Mouse (Mus musculus) neural tube, postnatal 0 days (tissue): ENCODE measurements around the gene Olfr194. TPM values are rescaled to one million over a fixed set of nuclear protein-coding genes. Genes with fewer than 3 reads are reported as not detected.

ENCODE experiments used
- polyA plus RNA-seq: library from polyadenylated mRNA; unstranded; fragments of >200 nt; fragmentation: Nextera tagmentation; extraction: Ambion mirVana; gene quantifications from 2 replicates; pipeline ENCODE4 v1.2.1, GENCODE M21; 2015

Gene Olfr194
- polyA plus RNA-seq: not detected in 2 replicates

DNA sequence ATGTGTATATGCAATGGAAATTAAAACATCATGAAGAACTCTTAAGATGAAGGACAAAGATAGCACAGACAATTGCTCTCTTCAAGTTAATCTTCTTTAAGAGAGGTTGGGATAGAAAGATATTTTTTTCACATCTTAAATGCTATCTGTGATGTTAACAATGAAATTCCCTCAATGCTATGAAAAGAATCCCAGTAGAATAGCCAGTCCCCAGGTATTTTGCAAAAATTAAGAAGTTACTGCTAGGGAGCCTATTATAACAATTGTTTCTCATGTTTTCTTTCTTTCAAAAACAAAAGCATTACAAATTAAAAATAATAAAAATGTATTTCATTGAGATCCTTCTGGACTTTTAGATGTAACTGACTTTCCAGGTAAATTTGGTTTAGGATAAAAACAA is at the start of gene Olfr194:
TSS of gene Olfr194 (minus strand) at position 101 of the 400 bp plus-strand sequence.

DNA sequence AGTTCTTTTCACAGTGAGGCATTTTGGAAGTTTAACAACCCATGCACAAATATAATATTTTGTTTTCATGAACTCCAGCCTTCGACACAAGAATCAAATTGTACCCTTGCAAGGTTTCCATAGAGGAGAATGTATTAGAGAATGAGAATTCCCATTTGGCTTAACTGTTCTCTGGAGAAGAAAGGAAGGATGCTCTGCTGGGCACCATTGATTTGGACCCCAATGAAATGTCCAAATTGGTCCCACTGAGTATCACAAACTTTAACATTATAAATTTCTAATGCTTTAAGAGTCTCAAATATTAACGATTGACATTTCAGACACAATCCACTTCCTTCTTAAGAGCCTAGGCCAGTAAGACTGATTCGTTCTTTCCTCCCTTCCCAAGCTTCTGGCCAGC is 49.5 kb upstream of the Olfr194 start, which contains the start of gene Olfr196:
TSS of gene Olfr196 (minus strand) at position 101 of the 400 bp plus-strand sequence.

GRCm38 (mm10) chr16:59146746-59147145 is 25.9 kb upstream of the Olfr194 start, which contains the start of gene Olfr195:
Olfr195 (plus strand) TSS chr16:59147046.

DNA sequence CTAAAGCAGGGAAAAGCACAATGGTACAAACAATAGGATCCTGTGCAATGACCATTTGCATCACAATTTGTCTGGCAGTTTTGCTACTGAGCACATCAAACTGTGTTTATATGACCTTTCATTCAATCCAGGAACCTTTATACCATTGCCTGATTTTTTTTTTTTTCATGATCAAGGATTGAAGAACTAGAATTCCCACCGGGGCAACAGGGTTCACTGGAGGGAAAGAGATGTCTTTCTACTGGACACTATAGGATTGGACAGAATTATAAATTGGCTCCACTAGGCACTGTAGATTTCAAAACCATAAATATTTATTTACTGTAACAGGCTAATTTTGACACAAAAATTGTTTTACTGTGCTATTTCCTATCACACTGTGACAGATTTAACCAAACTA is 9.1 kb downstream of the Olfr194 start, which contains the start of gene Olfr193:
TSS of gene Olfr193 (minus strand) at position 101 of the 400 bp plus-strand sequence.

GRCm38 (mm10) chr16:59089722-59090121 is 31.1 kb downstream of the Olfr194 start, which contains the start of gene Olfr191:
Olfr191 (minus strand) TSS chr16:59089822.

GRCm38 (mm10) chr16:59077905-59078304 is 43.0 kb downstream of the Olfr194 start, which contains the start of gene Olfr190:
Olfr190 (minus strand) TSS chr16:59078005.

Other genes starting within 250 kb of the Olfr194 start
- not detected in 2 replicates for gene Olfr177, start 246.3 kb downstream of the Olfr194 start, polyA plus RNA-seq
- not detected in 2 replicates for gene Olfr178, start 229.0 kb downstream of the Olfr194 start, polyA plus RNA-seq
- not detected in 2 replicates for gene Olfr181, start 192.3 kb downstream of the Olfr194 start, polyA plus RNA-seq
- gene Olfr180, start 191.7 kb downstream of the Olfr194 start, polyA plus RNA-seq: not detected in 2 replicates
- not detected in 2 replicates for gene Olfr183, start 125.7 kb downstream of the Olfr194 start, polyA plus RNA-seq
- not detected in 2 replicates for gene Olfr186, start 90.8 kb downstream of the Olfr194 start, polyA plus RNA-seq
- gene Olfr187, start 81.3 kb downstream of the Olfr194 start, polyA plus RNA-seq: not detected in 2 replicates
- gene Olfr190, start 43.1 kb downstream of the Olfr194 start, polyA plus RNA-seq: not detected in 2 replicates
- not detected in 2 replicates for gene Olfr191, start 31.2 kb downstream of the Olfr194 start, polyA plus RNA-seq
- not detected in 2 replicates for gene Olfr193, start 9.2 kb downstream of the Olfr194 start, polyA plus RNA-seq
- not detected in 2 replicates for gene Olfr195, start 26.0 kb upstream of the Olfr194 start, polyA plus RNA-seq
- gene Olfr196, start 49.4 kb upstream of the Olfr194 start, polyA plus RNA-seq: not detected in 2 replicates
- not detected in 2 replicates for gene Olfr198, start 82.5 kb upstream of the Olfr194 start, polyA plus RNA-seq
- gene Olfr199, start 98.7 kb upstream of the Olfr194 start, polyA plus RNA-seq: not detected in 2 replicates
- not detected in 2 replicates for gene Olfr201, start 151.6 kb upstream of the Olfr194 start, polyA plus RNA-seq
- not detected in 2 replicates for gene Olfr202, start 165.7 kb upstream of the Olfr194 start, polyA plus RNA-seq
- not detected in 2 replicates for gene Olfr203, start 177.8 kb upstream of the Olfr194 start, polyA plus RNA-seq
- gene Olfr204, start 197.2 kb upstream of the Olfr194 start, polyA plus RNA-seq: not detected in 2 replicates
- gene Olfr205, start 210.1 kb upstream of the Olfr194 start, polyA plus RNA-seq: not detected in 2 replicates
- gene Olfr206, start 228.2 kb upstream of the Olfr194 start, polyA plus RNA-seq: not detected in 2 replicates
- gene Olfr209, start 242.9 kb upstream of the Olfr194 start, polyA plus RNA-seq: not detected in 2 replicates